Mouse (Mus musculus) frontal cortex, postnatal 10 days (tissue): ENCODE measurements around the gene Plekhg4.

Source experiments
- DNase-seq, 2 experiments: peaks; one replicate each; pipeline ENCODE4 v3.0.0; 2022; ENCODE audit warnings: low spot score in 2 of 2, mixed read lengths in 1 of 2

Gene Plekhg4

DNA sequence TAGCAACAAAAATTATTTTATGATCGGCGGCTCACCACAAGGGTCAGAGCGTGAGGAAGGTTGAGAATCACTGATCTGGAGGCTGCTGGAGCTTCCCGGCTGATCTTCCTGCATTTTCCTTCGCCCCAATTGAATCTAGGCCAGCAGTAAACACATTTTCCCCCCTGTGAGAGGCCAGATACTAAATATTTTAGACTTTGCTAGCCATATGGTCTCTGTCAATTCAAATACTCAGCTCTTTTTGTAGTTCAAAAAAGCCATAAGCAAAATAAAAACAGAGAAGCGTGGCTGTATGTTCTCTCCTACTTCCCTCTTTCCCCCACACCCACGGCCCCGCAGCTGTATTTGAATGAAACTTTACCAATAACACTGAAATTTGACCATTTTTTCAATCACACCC is 30.4 kb downstream of the Plekhg4 start:
- DNase-seq, result no peak

DNA sequence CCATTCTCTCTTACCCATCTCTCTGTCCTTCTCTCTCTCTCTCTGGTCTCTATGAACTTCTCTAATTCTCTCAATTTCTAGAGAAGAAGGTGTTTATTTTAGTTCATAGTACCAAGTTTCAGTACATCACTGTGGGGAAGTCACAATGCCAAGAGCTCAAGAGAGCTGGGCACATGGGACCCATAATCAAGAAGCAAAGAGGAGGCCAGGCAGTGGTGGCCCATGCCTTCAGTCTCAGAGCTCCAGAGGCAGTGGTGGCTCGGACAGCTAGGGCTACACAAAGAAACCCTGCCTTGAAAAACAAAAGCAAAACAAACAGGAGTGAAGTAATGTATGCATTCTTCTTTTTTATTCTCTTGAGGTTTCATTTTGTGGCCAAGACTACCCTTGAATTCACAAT is 31.4 kb downstream of the Plekhg4 start:
- DNase-seq, result no peak

DNA sequence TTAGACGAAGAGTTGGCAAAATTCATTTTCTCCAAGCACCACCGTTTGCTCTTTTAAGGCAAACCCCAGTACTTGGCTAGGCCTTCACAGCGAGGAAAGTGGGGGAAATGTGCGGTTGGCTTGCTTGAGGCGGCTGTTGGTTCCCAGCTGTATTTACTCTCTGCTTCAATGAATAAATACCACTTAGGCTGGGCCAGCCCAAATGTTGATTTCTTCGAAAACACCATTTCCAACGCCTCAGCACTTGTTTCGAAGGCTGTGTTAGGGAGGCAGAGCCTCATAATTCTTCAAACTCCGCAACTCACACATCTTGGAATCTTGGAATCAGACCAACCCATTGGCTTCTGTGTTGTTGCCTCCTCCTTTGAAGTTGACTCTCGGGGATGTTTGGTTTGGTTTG is 33.3 kb downstream of the Plekhg4 start:
- DNase-seq, result no peak

DNA sequence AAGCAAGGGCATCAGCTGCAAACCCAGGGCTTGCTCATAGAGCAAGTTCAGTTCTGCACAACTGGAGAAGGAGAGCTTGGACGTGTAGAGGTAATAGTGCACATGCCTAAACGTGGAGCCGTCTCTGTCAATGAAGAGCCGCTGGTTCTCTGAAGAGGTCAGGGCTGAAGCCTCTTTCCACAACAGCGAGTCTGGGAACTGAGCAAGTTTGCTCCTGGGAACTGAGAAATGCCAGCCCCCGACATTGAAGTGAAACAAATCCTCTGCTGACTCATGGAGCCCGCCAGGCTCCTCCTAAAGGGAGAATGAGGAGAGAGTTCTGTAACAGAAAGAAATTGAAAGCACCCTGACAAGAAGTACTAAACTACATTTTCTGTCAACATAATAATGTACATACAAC is 35.3 kb downstream of the Plekhg4 start:
- no peak for DNase-seq

DNA sequence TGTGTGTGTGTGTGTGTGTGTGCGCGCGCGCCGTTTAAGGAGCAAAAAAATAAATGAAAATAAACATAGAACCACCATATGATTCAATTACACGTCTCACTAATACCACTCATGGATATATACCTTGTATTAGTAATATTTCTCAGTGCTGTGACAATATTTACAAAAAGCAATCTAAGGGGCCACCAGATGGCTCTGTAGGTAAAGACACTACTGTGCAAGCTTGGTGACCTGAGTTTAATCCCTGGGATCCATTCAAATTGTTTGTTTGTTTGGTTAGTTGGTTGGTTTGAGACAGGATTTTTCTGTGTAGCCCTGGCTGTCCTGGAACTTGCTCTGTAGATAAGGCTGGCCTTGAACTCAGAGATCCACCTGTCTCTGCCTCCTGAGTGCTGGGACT is 36.9 kb downstream of the Plekhg4 start:
- DNase-seq, result no peak

DNA sequence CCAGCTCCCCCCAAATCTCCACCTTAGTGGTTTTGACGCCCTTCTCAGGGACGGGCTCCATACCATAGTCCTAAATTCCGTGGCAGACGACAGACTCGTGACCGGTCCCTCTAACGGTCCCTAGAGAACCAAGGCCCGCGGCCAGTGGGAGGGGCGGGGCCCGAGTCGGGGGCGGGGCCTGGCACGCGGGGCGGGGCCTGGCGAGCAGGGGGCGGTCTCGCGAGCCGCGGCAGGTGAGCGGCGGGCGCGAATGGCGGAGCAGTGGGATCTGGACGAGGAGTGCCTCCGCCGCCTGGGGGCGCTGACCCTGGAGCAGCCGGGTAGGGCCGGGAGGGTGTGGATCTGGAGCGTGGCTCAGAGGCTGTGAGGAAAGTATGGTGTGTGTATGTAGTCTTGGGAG is 40.3 kb downstream of the Plekhg4 start, which contains the start of the genes Kctd19 and Lrrc36:
Gene Kctd19, minus strand, starts transcription at position 112 of the 400 bp plus-strand sequence.
Gene Lrrc36, plus strand, starts transcription at position 181 of the 400 bp plus-strand sequence.
- no peak for DNase-seq

DNA sequence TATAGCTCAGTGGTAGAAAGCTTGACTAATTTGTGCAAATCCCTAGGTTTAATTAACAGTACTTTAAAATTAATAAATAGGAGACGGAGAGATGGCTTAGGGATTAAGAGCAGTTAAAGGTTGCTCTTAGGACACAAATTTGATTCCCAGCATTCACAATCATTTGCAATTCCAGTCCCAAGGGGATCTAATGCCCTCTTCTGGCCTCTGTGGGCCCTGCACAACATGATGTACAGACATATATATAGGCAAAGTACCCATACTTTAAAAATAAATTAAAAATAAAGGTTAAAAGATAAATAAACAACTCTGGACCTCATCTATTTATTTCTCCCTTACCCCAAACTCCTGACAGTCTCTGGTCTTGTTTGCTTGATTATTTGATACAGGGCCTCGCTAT is 45.9 kb downstream of the Plekhg4 start:
- no peak for DNase-seq

DNA sequence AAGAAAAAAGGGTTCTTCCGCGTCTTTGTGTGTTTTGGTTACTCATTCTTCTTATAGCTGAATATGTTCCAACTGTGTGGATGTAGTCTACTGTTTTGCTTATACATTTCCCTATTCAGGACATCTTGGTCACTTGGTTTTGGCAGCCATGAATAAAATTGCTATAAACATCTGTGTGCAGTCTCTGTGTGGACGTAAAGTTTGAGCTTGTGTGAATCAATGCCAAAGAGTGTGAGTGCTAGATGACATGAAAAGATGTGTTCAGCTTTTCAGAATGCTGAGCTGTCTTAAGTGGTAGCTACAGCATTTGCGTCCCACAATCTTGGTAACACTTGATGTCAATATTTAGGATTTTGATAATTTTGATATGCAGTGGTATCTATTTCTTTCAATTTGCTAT is 46.7 kb downstream of the Plekhg4 start:
- DNase-seq, result no peak

DNA sequence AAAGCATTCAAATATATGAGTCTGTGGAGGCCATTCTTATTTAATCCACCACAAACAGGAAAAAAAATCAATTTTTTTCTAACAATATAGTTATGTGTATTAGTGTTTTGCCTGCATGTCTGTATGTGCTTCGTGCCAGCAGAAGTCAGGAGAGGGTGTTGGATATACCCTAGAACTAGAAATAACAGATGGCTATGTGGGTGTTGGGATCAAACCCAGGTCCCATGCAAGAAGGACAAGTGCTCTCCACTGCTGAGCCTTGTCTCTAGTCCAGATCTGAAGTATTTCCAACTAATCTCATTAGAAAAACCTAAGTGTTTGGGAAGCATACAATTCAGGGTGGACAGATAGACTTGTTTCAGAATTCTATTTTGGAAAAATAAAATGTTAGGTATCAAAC is 48.9 kb downstream of the Plekhg4 start:
- DNase-seq, result no peak

DNA sequence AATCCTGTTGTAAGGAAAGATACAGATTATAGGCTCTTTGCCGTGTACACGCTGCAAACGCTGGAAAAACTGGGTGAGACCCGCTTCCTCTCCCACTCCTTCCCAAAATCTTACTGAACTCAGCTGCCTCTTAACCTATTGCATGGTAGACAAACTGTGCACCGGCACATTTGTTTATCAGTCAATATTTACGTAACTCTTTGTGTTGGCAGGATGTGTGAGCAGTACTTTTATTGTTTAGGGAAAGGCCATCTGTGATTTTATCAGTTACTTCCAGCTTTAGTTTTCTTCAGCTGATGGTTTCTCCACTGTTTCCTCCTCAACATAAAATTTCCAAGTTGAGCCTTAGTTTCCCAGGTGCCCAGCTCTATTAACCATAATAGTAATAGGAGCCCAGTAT is 53.8 kb downstream of the Plekhg4 start:
- no peak for DNase-seq

DNA sequence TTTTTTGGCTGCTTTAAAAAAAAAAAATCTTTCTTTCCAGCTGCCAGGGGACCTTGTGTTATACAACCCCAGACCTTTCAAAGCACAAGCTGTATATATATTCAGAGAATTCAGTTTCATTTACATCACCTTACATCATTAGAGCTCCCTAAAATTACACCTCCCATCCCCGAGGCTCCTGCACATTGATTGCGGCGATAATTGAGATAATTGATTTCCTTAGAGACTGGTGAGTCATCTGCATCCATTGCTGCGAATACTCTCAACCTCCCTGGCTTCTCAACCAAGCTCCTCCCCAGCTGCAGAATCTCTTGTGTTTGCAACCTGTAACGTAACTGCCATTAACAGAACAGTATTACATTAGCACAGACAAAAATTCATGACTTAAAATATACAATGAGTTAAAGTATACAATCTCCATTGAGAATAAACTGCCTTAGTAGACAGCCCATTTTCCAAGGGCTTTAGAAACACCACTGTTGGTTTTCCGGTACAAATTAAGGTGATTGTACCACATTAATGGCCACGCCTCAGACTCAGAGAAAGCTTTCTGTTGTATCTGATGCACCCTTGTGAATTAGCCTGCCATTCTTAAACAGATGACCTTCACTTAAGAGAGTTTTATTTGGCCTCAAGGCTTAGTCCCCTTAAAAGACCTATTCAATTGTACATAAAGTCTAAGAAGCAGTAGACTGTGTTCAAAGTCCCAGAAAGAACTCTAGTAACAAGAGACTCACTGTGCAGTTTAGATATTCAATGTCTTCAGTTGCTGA is 58.9 kb downstream of the Plekhg4 start:
- DNase-seq, result no peak
